Mouse (Mus musculus) cerebellum, adult 8-10 months (tissue): ENCODE data around the gene Cyth1.
A peak's percentile ranks its signal among the peaks of the same experiment; 100 is the strongest.

Source experiments
- DNase-seq: peaks from one replicate; pipeline ENCODE4 v3.0.0; 2022

Gene Cyth1

DNA sequence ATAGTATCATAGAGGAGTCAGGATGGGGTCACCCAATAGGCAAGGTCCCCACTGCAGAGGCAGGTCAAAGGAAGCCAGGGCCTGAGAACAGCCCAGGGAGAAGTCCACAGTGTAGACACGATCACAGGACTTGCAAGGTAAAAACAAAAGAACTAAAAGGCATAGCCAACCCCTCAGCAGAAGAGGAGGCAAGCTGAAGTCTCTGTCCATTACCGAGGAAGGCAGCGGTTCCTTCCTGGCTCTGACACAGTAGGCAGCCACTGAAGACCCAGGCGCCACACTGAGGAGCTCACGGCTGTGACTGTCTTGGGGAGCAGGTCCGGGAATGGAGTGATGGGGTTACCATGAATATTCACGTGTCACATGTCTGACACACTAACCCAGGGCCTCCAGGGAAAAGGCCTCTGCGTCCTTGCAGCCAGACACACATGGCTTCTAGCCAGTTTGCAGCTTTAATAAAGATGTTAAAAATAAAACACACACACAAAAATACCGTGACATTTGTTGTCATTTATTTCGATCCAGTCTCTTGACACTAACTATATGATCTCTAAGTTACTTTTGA, 51.5 kb downstream of the Cyth1 start:
- no peak for DNase-seq

DNA sequence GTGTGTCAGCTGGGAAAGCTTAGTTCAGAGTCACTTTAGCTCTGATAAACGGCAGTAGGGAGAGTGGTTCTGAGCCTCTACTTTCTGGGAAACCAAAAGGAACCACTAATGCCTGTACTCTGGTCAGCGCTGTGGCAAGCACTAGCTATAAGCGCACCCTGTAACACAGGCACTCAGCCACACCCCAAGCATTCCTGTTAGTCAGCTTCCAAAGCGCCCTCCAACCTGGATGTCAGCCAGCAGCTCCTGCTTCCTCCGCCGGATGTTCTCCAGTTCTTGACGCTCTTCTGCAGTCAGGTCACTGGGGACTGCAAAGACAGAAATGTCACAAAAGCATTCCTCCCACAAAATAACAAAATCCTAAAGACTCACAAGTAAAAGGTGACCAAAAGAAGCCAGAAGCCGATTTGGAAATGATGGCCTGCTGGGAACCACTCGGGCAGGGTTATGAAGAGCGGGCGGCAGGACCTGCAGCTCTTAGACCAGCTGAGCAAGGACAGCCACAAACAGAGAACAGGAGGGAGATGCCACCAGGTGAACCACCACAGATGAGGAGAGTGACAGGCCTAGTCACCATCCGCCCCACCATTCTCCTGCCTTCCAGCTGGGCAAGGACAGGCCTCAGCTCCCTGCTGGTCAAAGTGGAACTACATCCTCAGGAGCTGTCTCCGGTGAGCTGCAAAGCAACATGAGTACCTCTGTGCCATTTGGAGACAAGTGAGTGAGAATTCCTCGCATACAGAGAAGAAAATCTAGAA, 54.8 kb downstream of the Cyth1 start:
- peak; percentile 69 for DNase-seq

- no peak for DNase-seq
These were observed 55.4 kb downstream of the Cyth1 start for GRCm38 (mm10) chr11:118192973-118193372.

- no peak for DNase-seq
These were observed 65.6 kb downstream of the Cyth1 start for GRCm38 (mm10) chr11:118182768-118183167.

DNA sequence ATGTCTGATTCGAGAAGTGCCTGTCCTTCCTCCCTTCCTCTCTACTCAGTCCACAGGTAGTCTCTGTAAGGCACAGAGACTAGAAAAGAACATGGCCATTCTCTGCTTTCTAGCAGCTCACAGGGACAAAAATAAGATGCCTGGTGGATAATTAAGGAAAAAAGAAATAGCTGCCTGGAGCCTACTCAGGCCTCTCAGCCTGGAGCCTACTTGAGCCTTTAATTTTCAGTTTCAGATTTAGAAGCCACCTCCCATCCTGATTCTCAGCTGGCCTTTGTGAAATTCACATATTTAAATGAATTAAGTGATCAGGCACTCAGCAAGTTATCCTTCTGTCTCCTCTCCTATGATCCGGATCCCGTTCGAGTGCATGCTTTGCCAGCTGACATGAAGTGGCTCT, 66.0 kb downstream of the Cyth1 start:
- no peak for DNase-seq

DNA sequence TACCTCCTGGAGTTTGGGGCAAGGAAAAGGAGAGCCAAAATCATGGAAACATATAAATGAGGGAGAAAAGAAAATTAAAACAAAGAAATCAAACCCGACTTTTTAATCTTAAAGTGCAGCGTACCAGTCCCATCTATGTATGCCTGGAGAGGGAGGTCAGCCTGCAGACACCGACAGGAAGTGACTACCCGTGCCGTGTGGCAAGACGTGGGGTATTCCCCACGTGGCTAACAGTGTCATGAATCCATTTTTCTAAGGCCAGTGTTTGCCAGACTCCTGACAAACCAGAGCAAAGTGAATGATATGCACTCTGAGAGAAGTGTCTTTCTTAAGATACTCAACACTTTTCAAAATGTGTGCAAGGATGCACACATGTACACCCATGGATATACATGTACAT, 68.2 kb downstream of the Cyth1 start:
- no peak for DNase-seq

GRCm38 (mm10) chr11:118178236-118178635, 70.2 kb downstream of the Cyth1 start:
- no peak for DNase-seq

GRCm38 (mm10) chr11:118174752-118175151, 73.6 kb downstream of the Cyth1 start:
- DNase-seq, result no peak

DNA sequence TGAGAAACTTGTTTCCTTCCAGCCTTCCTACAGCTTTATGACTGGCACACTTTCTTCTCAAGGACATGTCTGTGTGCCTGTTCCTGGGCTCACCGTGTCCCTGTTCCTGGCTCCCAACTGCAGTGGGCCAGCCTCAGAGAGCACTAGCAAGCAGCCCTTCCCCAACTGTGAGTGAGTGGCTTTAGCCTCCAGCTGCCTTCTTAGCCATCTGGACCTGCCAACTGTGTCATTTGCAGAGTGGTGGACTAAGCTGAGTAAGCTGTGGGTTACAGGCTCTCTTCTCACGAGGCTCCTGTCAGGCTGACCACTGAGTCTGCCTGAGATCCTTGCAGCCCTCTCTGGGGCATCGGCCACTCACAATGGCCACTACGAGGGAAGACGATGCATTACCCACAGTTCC, 75.6 kb downstream of the Cyth1 start:
- no peak for DNase-seq

GRCm38 (mm10) chr11:118170333-118170732, 78.1 kb downstream of the Cyth1 start:
- peak; percentile 59 for DNase-seq

- DNase-seq, result no peak
These were observed 79.7 kb downstream of the Cyth1 start for GRCm38 (mm10) chr11:118168714-118169113.

- DNase-seq, result no peak
These were observed 81.8 kb downstream of the Cyth1 start for GRCm38 (mm10) chr11:118166626-118167025.

DNA sequence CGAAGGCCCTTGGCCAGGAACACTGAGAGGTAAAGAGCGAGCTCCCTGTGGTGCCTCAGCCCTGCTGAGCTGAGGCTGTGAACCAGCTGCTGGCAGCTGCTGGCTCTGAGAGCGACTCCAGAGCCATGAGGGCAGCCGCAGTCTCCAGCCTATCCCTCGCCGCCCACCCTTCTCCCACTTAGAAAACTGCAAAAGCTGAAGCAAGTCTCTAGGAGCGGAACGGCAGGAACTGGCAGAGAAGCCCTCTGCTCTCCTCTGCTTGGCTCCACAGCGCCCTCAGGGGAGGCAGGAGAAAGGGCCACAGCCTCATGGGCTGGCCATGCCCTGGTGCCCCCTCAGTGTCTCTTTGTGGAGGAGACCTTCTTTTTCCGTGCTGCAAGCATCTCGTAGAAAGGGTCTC, 82.7 kb downstream of the Cyth1 start:
- DNase-seq, result no peak

GRCm38 (mm10) chr11:118164566-118164965, 83.8 kb downstream of the Cyth1 start:
- DNase-seq, result peak; percentile 78

GRCm38 (mm10) chr11:118162245-118162644, 86.1 kb downstream of the Cyth1 start:
- DNase-seq, result no peak

DNA sequence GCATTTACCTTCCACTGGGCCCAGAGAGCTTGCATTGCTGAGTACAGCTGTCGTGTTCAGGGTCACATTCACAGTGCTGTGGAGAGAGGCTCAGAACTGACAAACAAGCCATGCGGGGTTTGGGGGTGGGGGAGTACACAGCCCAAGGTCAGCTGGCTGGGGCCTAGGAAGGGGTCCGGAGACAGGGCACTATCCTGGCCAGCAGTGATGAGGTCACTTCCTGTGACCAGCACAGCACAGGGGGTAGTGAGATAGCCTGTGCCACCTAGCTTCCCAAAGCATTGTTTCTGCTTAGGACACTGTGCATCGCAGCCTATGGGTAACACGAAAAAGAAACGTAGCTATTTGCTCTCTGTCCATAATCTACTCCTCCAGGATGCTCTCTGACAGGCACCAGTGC, 87.2 kb downstream of the Cyth1 start:
- no peak for DNase-seq

GRCm38 (mm10) chr11:118160763-118161162, 87.6 kb downstream of the Cyth1 start:
- no peak for DNase-seq

DNA sequence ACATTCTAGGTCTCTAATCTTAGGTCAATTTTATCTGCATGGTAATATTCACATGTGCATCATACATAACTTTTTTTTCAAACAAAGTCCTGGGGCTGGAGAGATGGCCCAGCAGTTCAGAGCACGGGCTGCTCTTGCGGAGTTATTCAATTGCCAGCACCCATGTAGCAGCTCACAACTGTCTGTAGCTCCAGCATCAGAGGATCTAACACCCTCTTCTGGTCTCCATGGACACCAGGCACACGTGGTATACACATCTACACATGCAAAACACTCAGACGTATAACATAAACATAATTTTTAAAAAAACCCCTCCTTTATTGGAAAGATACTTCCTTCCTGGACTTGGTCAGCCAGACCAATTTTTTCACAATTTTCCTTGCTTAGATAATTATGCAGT, 89.6 kb downstream of the Cyth1 start:
- no peak for DNase-seq

DNA sequence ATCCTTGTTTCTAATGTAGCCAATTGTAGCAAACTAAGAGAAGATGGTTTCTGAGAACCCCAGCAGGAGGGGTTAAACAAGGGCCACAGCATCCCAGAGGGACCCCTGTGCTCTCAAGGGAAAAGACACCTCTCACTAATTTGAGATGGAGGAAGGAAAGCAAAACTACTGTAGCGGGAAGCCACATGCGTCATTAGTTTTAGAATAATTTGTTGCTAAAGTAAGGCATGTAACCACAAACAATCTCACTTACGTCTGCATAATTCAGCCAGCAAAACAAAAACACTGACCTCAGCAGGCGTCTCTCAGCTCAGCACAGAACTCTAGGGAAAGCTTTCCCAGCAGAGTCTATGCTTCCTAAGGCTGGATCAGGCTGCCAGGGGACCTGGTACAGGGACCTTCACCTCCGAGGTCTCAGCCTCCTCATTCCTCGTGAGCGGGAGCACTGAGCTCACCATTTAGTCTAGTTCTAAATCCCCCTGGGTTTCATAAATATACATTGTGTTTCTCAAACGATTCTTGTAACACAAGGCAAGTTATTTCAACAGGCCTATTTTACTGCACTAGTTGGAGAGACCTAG, 91.8 kb downstream of the Cyth1 start:
- no peak for DNase-seq

DNA sequence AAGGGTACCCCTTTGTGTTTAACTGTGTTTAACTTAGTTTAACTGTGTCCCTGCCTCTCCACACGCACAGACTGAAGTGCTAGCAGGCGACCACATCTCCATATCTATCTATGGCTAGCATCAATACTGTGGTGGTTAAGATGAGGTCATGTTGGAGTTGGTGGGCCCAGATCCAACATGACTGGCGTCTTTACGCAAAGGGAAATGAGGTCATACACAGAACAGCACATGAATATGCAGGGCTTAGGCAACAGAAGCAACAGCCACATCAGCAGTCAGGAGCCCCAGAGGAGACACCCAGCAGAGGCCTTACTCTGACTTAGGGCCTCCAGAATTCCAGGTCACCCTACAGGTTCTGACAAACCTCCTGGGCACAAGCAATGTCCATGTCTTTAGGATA, 95.4 kb downstream of the Cyth1 start:
- DNase-seq, result no peak

GRCm38 (mm10) chr11:118151423-118152180, 96.8 kb downstream of the Cyth1 start:
- no peak for DNase-seq

DNA sequence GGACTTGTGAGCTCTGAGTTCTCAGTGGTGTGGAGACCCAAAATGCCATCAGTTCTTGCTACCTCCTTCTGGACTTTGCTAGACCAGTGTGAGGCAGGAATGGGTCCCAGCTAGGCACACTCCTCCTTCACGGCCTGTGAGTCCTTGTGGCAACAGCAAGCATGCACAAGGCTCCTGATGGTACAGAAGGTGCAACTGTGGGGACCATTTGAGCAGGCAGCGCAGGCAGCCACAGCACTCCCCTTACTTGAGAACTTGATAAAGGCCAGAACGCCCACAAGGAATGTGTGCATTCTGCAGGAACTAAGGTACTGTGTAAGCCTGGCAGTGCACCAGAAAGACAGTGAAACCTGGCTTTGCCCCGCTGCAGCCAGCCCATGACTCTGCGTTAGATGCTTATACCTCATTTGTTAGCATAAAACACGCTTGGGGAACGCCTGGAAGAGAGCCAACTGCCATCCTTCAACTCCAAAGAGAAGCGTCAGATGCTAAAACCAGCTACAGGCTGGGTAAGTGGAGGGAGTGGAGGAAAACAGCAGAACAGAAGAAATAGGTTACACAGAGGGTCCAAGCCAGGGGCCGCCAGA, 98.2 kb downstream of the Cyth1 start:
- DNase-seq, result no peak

DNA sequence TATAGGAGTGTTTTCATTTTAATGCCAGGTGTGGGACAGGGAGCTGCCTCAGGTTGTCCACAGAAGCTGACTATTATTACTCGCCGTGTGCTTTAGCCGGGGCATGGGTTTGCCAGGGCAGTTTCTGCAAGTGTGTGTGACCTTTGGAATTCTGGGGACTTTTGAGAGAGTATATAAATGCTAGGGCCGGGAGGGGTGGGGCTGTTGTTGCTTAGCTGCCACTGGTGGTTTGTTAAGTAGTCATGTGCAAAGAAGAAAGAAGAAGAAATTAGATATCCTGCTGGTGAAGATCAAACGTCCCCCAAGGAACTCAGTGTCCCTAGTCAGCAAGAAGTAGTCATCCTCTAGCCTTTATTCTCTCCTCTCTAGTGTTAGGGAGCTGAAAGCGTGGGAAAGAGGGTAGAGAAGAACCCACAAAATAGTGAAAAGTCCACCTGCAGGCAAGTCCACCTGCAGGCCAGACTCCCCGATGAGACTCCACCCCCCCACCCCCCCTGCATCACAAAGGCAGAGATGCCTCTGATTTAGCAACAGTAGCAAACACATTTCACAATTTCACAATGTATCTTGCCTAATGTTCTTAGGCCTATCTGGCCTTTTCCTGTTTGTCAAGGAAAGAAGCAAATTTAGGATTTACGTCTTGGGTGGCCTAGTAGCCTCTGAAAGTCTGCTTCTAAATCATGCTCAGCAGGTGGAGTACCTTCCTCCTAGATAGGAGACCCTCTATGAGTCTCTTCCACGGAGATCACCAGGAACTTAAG, 100.3 kb downstream of the Cyth1 start:
- no peak for DNase-seq
